Mouse (Mus musculus) v-Abl transformed pro-B cells (cell line): ENCODE data around the gene Cstf1.

Source experiments
- in situ Hi-C, 2 experiments: fragments of 400-800 bp; cut with MboI; formaldehyde crosslinking; loops; one replicate each; pipeline ENCODE4 v1.15.1; 2025; ENCODE audit not compliant: unreplicated experiment in 2 of 2

Cstf1 gene

DNA sequence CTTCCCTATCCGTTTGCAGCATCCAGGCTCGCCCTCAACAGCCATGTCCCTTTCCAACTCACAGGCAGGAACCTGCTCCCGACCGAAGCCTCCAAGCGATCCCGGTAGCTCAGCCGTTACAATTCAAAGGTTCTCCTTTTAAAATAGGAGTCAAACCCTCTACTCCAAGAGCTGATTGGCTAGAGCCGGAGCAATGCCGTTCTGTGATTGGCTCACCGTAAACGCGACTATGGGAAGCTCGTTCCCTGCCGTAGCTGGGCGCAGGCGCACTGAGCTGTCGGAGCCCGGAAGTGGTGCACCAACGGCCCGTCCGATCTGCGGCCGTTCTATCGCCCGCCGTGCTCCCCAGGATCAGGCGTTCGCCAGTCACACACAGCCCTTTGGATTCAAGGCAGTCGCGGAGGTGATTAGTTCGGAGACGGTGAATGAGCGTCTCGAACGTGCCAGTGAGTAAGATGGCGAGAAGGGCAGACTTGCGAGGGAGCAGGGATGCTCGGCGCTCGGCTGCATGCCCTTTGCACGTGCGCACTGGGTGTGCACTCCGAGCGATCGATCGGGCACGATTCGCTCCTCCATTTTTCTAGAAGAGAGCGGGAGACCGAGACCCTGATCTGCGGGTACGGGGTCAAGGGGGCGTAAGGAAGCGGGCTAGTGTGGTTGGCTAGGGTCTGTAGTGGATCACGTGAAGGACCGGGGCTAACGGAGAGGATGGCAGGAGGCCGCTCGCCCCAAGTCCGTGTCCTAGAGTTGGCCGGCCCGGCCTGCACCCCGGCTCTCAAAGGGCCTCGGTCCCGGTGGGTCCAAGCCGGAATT lies at the start of gene Cstf1, which contains the start of gene Aurka:
Gene Cstf1 (plus strand): TSS at position 271 of the 813 bp plus-strand sequence.
Gene Aurka (minus strand): TSS at position 125 of the 813 bp plus-strand sequence.
- in situ Hi-C loops, result loop anchor here in 1 of 2 experiments (25.0 kb wide), 1 partner anchor 1292 kb away; the partner anchor contains the start of gene Rab22a

GRCm38 (mm10) chr2:172320878-172321277 lies 49.6 kb upstream of the Cstf1 start:
- in situ Hi-C loops, result no loop called here

GRCm38 (mm10) chr2:172328248-172328647 lies 42.2 kb upstream of the Cstf1 start:
- in situ Hi-C loops, result loop anchor here (25.0 kb wide), 4 partner anchors 484 to 1816 kb away; partner anchors contain the start of genes Stx16 (in 2 of the 2) and Rab22a (in 1 of the 2)

DNA sequence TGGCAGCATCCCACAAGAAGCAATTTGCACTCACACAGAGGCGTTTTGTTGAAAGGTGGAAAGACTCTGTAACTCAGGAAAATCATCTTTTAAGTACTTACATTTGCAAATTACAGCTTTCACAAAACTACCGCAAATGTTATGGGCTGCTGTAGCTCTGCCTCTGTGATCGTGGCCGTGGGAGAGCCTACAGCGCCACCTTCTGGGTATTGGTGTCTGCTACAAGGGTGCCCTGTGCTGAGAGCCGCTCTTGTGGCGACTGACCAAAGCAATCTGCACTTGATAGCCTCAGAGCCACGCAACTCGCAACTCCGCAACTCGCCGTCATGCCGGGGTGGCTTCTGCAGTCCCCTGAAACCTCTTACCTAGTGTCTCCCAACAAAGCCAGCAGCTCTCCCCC lies 41.3 kb upstream of the Cstf1 start:
- in situ Hi-C loops, result loop anchor here (25.0 kb wide), 4 partner anchors 483 to 1817 kb away; partner anchors contain the start of genes Stx16 (in 2 of the 2) and Rab22a (in 1 of the 2)

- in situ Hi-C loops, result loop anchor here (25.0 kb wide), 4 partner anchors 474 to 1826 kb away; partner anchors contain the start of genes Stx16 (in 2 of the 2) and Rab22a (in 1 of the 2)
These were observed 32.1 kb upstream of the Cstf1 start for GRCm38 (mm10) chr2:172338206-172338942.

DNA sequence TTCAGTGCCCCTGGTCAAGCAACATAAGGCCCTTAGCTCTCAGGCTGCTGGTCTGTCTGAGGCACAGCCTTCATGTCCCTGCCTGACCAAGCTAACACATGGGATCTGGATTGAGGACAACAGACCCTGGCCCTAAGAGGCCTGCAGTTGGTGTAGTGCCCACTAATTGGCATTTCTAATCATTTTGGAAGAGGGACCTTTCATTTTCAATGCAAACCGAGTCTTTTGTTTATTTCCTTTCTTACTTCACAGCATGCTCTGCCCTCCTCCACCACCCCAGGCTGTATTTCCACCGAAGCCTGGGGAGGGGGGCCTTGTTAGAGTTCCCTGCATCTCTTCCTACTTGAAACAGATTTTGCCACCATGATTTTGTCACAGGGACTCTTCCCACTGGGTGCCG lies 29.5 kb upstream of the Cstf1 start:
- in situ Hi-C loops, result loop anchor here (10.0 to 25.0 kb wide), 5 partner anchors 471 to 1829 kb away; partner anchors contain the start of genes Stx16 (in 2 of the 2) and Rab22a (in 1 of the 2)

DNA sequence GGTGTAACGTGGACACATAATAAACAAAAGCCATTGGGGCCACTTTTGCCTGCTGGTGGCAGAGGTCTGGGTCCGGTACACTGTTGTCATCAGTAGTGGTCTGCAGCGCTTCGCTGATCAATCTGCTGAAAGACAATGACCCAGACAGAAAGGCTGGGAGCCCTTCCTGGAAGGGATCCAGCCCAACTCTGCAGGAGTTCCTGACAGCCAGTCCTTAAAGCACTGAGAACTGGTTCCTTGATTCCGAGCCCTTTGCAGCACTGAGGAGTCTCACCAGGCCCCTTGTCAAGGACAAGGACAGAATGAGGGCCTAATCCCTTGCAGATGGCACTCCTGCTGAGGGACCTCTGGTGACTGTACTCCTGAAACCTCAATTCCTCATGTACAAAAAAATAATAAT lies 28.9 kb upstream of the Cstf1 start:
- in situ Hi-C loops, result loop anchor here (10.0 to 25.0 kb wide), 5 partner anchors 471 to 1829 kb away; partner anchors contain the start of genes Stx16 (in 2 of the 2) and Rab22a (in 1 of the 2)

DNA sequence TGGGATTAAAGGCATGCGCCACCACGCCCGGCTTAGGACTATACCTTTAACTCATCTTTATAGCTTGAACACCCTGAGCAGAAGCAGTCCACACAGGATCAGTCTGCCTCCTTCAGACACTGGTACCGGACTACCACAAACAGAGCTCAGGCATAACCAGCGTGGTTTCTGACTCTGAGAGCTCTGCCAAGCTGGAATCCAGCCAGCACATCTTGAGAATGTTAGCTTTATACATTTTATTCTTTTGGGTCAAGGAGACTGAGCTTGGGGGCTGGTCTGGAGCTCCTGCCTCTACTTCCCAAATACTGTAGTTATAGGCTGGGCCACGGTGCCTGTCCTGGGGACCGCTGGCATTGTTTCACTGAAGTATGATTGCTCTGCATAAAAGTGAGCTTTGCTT lies 26.7 kb upstream of the Cstf1 start:
- in situ Hi-C loops, result loop anchor here (10.0 to 25.0 kb wide), 5 partner anchors 469 to 1831 kb away; partner anchors contain the start of genes Stx16 (in 2 of the 2) and Rab22a (in 1 of the 2)

DNA sequence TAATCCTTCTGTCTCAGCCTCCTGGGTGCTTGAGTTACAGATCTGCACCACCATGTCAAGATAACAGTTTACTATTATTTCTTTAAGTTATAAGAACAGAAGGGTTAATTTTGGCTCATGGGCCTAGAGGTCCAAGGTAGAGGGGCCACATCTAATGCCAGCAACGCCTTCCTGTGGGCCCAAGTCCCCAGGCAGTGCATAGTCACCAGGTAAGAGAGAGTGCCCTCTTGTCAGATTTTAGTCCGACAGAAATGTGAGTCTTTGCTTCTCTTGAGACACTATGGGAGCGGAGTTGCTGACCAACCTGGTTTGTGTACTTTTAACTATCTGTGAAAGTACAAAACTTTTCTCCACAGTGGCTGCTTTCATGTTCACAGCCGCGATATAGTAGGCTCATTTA lies 25.8 kb upstream of the Cstf1 start:
- in situ Hi-C loops, result loop anchor here (10.0 to 25.0 kb wide), 5 partner anchors 468 to 1832 kb away; partner anchors contain the start of genes Stx16 (in 2 of the 2) and Rab22a (in 1 of the 2)

GRCm38 (mm10) chr2:172345258-172345738 lies 25.2 kb upstream of the Cstf1 start, which contains the start of gene Fam210b:
TSS of gene Fam210b (plus strand) at chr2:172345565.
- in situ Hi-C loops, result loop anchor here (10.0 to 25.0 kb wide), 5 partner anchors 467 to 1833 kb away; partner anchors contain the start of genes Stx16 (in 2 of the 2) and Rab22a (in 1 of the 2)

DNA sequence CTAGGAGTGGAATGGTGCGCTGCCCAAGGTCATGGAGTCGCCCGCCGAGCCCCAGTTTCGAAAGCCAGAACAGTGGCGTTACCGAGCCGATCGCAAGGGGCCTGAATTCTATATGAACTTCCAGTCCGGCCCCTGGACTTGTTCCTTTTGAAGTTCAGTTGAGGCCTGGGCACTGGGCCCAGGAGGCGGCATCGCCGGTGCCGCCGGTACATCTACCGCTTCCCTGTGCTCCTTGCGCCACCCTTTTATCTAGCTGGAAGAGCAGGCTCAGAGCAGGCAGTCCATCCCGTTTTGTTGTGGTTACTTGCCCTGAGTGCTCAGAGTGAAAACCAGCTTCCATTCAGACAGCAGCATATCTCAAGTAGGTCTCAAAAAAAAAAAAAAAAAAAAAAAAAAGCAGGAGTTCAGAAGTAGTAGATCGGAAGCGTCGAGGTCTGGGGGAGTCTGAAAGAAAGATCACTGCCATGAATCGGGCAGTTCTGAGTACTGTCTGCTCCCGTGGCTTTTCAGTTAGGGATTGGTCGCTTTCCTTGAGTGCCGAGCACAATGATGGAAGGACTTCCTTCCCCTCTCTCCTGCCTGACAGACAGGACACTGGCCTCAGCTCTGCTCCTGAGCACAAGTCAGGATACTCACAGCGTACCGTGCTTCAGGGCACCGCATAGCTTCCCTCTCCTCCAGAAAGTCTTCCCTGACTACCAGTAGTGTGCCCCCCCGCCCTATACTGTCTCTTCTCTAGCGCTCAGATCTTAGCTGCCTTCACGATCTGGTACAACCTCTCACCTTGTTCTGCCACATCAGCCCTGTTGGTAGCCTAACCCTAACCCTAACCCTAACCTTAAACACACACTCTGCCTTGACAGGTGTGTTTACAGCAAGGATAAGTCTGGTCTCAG lies 24.2 kb upstream of the Cstf1 start:
- in situ Hi-C loops, result loop anchor here (10.0 to 25.0 kb wide), 5 partner anchors 466 to 1834 kb away; partner anchors contain the start of genes Stx16 (in 2 of the 2) and Rab22a (in 1 of the 2)

DNA sequence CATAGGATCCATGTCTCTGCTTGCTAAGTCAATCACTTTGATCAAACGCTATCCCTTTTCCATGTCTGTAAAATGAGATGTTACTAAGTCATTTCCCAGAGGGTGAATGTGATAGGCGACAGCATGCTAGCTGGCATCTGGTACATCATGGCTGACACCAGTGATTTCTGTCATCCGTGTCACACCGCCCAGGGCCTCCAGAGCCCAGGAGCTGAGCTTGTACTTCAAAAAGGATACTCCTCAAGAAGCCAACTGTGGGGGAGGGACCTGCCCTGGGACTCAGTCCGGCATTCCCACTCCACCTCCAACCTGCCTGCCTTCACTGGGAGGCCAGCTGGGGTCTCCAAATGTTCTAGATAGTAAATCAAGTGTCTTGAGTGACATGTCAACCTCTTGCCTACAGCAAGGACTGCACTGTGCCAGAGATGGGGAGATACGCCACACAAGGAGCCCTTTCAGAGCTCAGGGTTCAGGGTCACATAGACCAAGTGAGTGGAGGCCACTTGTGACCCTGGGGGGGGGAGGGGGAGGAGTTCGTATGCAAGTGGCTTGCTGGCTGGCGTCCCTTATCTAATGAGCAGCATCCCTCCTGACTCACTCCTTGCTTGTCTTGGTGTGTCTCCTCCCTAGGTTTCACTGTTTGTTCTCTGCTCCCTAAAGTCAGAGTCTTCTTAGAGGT lies 23.4 kb upstream of the Cstf1 start:
- in situ Hi-C loops, result loop anchor here (10.0 to 25.0 kb wide), 5 partner anchors 465 to 1835 kb away; partner anchors contain the start of genes Stx16 (in 2 of the 2) and Rab22a (in 1 of the 2)

DNA sequence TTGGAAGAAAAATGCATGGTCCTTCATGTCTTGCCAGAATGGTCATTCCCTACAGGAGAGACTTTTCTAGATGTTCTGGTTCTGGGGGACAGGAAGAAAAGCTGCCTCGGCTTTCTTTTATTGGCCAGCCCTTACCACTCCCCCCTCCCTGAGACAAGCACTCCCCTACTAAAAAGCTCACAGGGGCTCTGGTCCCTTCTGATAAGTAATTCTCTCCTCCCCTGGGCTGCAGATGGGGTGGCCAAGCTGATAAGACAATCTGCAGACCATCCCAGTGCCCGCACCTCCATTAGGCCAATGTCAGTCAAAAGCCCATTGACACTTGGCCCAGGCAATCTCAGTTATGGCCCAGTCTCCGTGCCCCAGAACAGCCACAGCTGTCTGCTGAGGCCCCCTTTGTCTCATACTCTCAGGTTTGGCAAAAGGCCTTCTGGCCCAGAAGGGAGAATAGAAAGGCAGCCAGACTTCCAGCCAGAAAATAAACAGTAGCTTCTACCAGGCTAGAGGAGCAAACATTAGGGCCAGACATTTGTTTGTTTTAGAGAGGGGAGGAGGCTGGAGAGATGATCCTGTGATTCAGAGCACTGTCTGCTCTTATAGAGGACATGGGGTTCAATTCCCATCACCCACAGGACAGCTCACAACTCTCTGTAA lies 22.1 kb upstream of the Cstf1 start:
- in situ Hi-C loops, result loop anchor here (10.0 to 25.0 kb wide), 5 partner anchors 464 to 1836 kb away; partner anchors contain the start of genes Stx16 (in 2 of the 2) and Rab22a (in 1 of the 2)

- in situ Hi-C loops, result loop anchor here (10.0 to 25.0 kb wide), 5 partner anchors 463 to 1837 kb away; partner anchors contain the start of genes Rab22a (in 2 of the 2) and Stx16 (in 2 of the 2)
These were observed 20.7 kb upstream of the Cstf1 start for GRCm38 (mm10) chr2:172349776-172350175.

GRCm38 (mm10) chr2:172350773-172351172 lies 19.7 kb upstream of the Cstf1 start:
- in situ Hi-C loops, result loop anchor here in 1 of 2 experiments (25.0 kb wide), 1 partner anchor 1312 kb away; the partner anchor contains the start of gene Rab22a

GRCm38 (mm10) chr2:172353218-172353617 lies 17.3 kb upstream of the Cstf1 start:
- in situ Hi-C loops, result loop anchor here in 1 of 2 experiments (25.0 kb wide), 1 partner anchor 1309 kb away; the partner anchor contains the start of gene Rab22a

- in situ Hi-C loops, result loop anchor here in 1 of 2 experiments (25.0 kb wide), 1 partner anchor 1308 kb away; the partner anchor contains the start of gene Rab22a
These were observed 15.7 kb upstream of the Cstf1 start for GRCm38 (mm10) chr2:172354761-172355160.
